Mouse (Mus musculus): Measurements from ENCODE around the gene Grb14. TPM values are rescaled to one million over a fixed set of nuclear protein-coding genes. Genes with fewer than 3 reads are reported as not detected.

Grb14 gene
- polyA plus RNA-seq, 1 experiment from 2014 or later: 135 TPM

- Histone ChIP-seq H3K4me2 (ENCODE audit: low read depth, low read length) (no peak overlapping the region), H3K4me3 (ENCODE audit: low read length) (no peak overlapping the region), H3K27ac (ENCODE audit: low read length) (no peak overlapping the region), H3K4me1 (ENCODE audit: control insufficient read depth, insufficient read depth, low read length) (no peaks in the 10 kb centered on the region), H3K9ac (ENCODE audit: low read length) (no peak overlapping the region), H3K36me3 (ENCODE audit: control insufficient read depth, insufficient read depth) (peaks cover 2% of the 10 kb centered on the region; the same call in 1 of the 2 replicates), H3K9me3 (replicated peaks; ENCODE audit: control insufficient read depth, low read length) (no peaks in the 10 kb centered on the region; the same call in 1 of the 2 replicates), H3K27me3 (ENCODE audit: control insufficient read depth, insufficient read depth, low read length) (no peaks in the 10 kb centered on the region)
- ATAC-seq (replicated peaks; ENCODE audit: extremely low read depth, insufficient read depth, low FRiP score): no peak
- whole genome bisulfite sequencing: 79% methylated on average over 3 of the region's 3 CpGs
Observed at GRCm38 (mm10) chr2:64947484-64947883, 77.3 kb downstream of the Grb14 start.

GRCm38 (mm10) chr2:64920879-64921278 is 103.9 kb downstream of the Grb14 start:
- peak; percentile 18; the same call in 1 of the 2 replicates for ATAC-seq (replicated peaks; ENCODE audit: extremely low read depth, insufficient read depth, low FRiP score)
- H3K9ac ChIP-seq (ENCODE audit: low read length): no peak overlapping the region
- no peak overlapping the region for H3K4me3 ChIP-seq (ENCODE audit: low read length)
- 39% methylated on average over 5 of the region's 5 CpGs for WGBS
- H3K9me3 ChIP-seq (replicated peaks; ENCODE audit: control insufficient read depth, low read length): no peaks in the 10 kb centered on the region
- no peaks in the 10 kb centered on the region for H3K27me3 ChIP-seq (ENCODE audit: control insufficient read depth, insufficient read depth, low read length)
- H3K36me3 ChIP-seq (ENCODE audit: control insufficient read depth, insufficient read depth): no peaks in the 10 kb centered on the region
- peaks cover 9% of the 10 kb centered on the region for H3K4me1 ChIP-seq (ENCODE audit: control insufficient read depth, insufficient read depth, low read length)
- H3K4me2 ChIP-seq (ENCODE audit: low read depth, low read length): no peak overlapping the region
- no peak overlapping the region for H3K27ac ChIP-seq (ENCODE audit: low read length)

GRCm38 (mm10) chr2:64915448-64915847 is 109.3 kb downstream of the Grb14 start:
- Histone ChIP-seq H3K4me3 (ENCODE audit: low read length) (no peak overlapping the region), H3K27ac (ENCODE audit: low read length) (no peak overlapping the region), H3K9ac (ENCODE audit: low read length) (no peak overlapping the region), H3K4me2 (ENCODE audit: low read depth, low read length) (no peak overlapping the region), H3K36me3 (ENCODE audit: control insufficient read depth, insufficient read depth) (no peaks in the 10 kb centered on the region), H3K4me1 (ENCODE audit: control insufficient read depth, insufficient read depth, low read length) (peaks cover under 1% of the 10 kb centered on the region; the same call in 1 of the 2 replicates), H3K9me3 (replicated peaks; ENCODE audit: control insufficient read depth, low read length) (no peaks in the 10 kb centered on the region), H3K27me3 (ENCODE audit: control insufficient read depth, insufficient read depth, low read length) (no peaks in the 10 kb centered on the region)
- ATAC-seq (replicated peaks; ENCODE audit: extremely low read depth, insufficient read depth, low FRiP score): no peak
- 55% methylated on average over 6 of the region's 6 CpGs for WGBS

- no peak overlapping the region for H3K9ac ChIP-seq (ENCODE audit: low read length)
- H3K4me1 ChIP-seq (ENCODE audit: control insufficient read depth, insufficient read depth, low read length): no peaks in the 10 kb centered on the region
- H3K4me2 ChIP-seq (ENCODE audit: low read depth, low read length): no peak overlapping the region
- no peaks in the 10 kb centered on the region for H3K36me3 ChIP-seq (ENCODE audit: control insufficient read depth, insufficient read depth)
- no peaks in the 10 kb centered on the region for H3K27me3 ChIP-seq (ENCODE audit: control insufficient read depth, insufficient read depth, low read length)
- ATAC-seq (replicated peaks; ENCODE audit: extremely low read depth, insufficient read depth, low FRiP score): no peak
- no peak overlapping the region for H3K4me3 ChIP-seq (ENCODE audit: low read length)
- H3K9me3 ChIP-seq (replicated peaks; ENCODE audit: control insufficient read depth, low read length): no peaks in the 10 kb centered on the region
- H3K27ac ChIP-seq (ENCODE audit: low read length): no peak overlapping the region
- WGBS: 77% methylated on average over 5 of the region's 5 CpGs
Observed at GRCm38 (mm10) chr2:64904877-64905276, 119.9 kb downstream of the Grb14 start.

- H3K9ac ChIP-seq (ENCODE audit: low read length): no peak overlapping the region
- H3K27me3 ChIP-seq (ENCODE audit: control insufficient read depth, insufficient read depth, low read length): no peaks in the 10 kb centered on the region
- H3K4me1 ChIP-seq (ENCODE audit: control insufficient read depth, insufficient read depth, low read length): no peaks in the 10 kb centered on the region
- H3K4me2 ChIP-seq (ENCODE audit: low read depth, low read length): no peak overlapping the region
- WGBS: 78% methylated on average over 5 of the region's 5 CpGs
- H3K4me3 ChIP-seq (ENCODE audit: low read length): no peak overlapping the region
- no peaks in the 10 kb centered on the region for H3K9me3 ChIP-seq (replicated peaks; ENCODE audit: control insufficient read depth, low read length)
- no peaks in the 10 kb centered on the region for H3K36me3 ChIP-seq (ENCODE audit: control insufficient read depth, insufficient read depth)
- H3K27ac ChIP-seq (ENCODE audit: low read length): no peak overlapping the region
- ATAC-seq (replicated peaks; ENCODE audit: extremely low read depth, insufficient read depth, low FRiP score): no peak
Observed at GRCm38 (mm10) chr2:64897844-64898243, 126.9 kb downstream of the Grb14 start.

- Histone ChIP-seq H3K4me1 (ENCODE audit: control insufficient read depth, insufficient read depth, low read length) (no peaks in the 10 kb centered on the region), H3K4me3 (ENCODE audit: low read length) (no peak overlapping the region), H3K4me2 (ENCODE audit: low read depth, low read length) (no peak overlapping the region), H3K9ac (ENCODE audit: low read length) (no peak overlapping the region), H3K27ac (ENCODE audit: low read length) (no peak overlapping the region), H3K36me3 (ENCODE audit: control insufficient read depth, insufficient read depth) (no peaks in the 10 kb centered on the region), H3K9me3 (replicated peaks; ENCODE audit: control insufficient read depth, low read length) (no peaks in the 10 kb centered on the region), H3K27me3 (ENCODE audit: control insufficient read depth, insufficient read depth, low read length) (no peaks in the 10 kb centered on the region)
- WGBS: 56% methylated on average over 7 of the region's 7 CpGs
- ATAC-seq (replicated peaks; ENCODE audit: extremely low read depth, insufficient read depth, low FRiP score): no peak
Observed at GRCm38 (mm10) chr2:64893233-64893632, 131.6 kb downstream of the Grb14 start.

- H3K9ac ChIP-seq (ENCODE audit: low read length): no peak overlapping the region
- WGBS: 30% methylated on average over 6 of the region's 6 CpGs
- ATAC-seq (replicated peaks; ENCODE audit: extremely low read depth, insufficient read depth, low FRiP score): no peak
Observed at GRCm38 (mm10) chr2:64887098-64887757, 137.6 kb downstream of the Grb14 start.

GRCm38 (mm10) chr2:64885696-64886095 is 139.1 kb downstream of the Grb14 start:
- Histone ChIP-seq H3K27ac (ENCODE audit: low read length) (no peak overlapping the region), H3K4me2 (ENCODE audit: low read depth, low read length) (peak overlapping the region; percentile 23; the same call in 1 of the 2 replicates), H3K4me3 (ENCODE audit: low read length) (no peak overlapping the region), H3K36me3 (ENCODE audit: control insufficient read depth, insufficient read depth) (no peaks in the 10 kb centered on the region), H3K27me3 (ENCODE audit: control insufficient read depth, insufficient read depth, low read length) (no peaks in the 10 kb centered on the region), H3K9me3 (replicated peaks; ENCODE audit: control insufficient read depth, low read length) (no peaks in the 10 kb centered on the region), H3K4me1 (ENCODE audit: control insufficient read depth, insufficient read depth, low read length) (peaks cover 11% of the 10 kb centered on the region), H3K9ac (ENCODE audit: low read length) (no peak overlapping the region)
- 25% methylated on average over 5 of the region's 5 CpGs for WGBS
- ATAC-seq (replicated peaks; ENCODE audit: extremely low read depth, insufficient read depth, low FRiP score): no peak

More at GRCm38 (mm10) chr2:64887098-64887757, 137.6 kb downstream of the Grb14 start:
- no peak overlapping the region for H3K27ac ChIP-seq (ENCODE audit: low read length)
- H3K27me3 ChIP-seq (ENCODE audit: control insufficient read depth, insufficient read depth, low read length): no peaks in the 10 kb centered on the region
- H3K36me3 ChIP-seq (ENCODE audit: control insufficient read depth, insufficient read depth): no peaks in the 10 kb centered on the region
- H3K4me3 ChIP-seq (ENCODE audit: low read length): no peak overlapping the region
- H3K4me2 ChIP-seq (ENCODE audit: low read depth, low read length): peak overlapping the region; percentile 12; the same call in 1 of the 2 replicates
- peaks cover 11% of the 10 kb centered on the region for H3K4me1 ChIP-seq (ENCODE audit: control insufficient read depth, insufficient read depth, low read length)
- H3K9me3 ChIP-seq (replicated peaks; ENCODE audit: control insufficient read depth, low read length): no peaks in the 10 kb centered on the region

- Histone ChIP-seq H3K36me3 (ENCODE audit: control insufficient read depth, insufficient read depth) (no peaks in the 10 kb centered on the region), H3K9ac (ENCODE audit: low read length) (no peak overlapping the region), H3K4me2 (ENCODE audit: low read depth, low read length) (no peak overlapping the region), H3K9me3 (replicated peaks; ENCODE audit: control insufficient read depth, low read length) (no peaks in the 10 kb centered on the region), H3K4me3 (ENCODE audit: low read length) (no peak overlapping the region), H3K27me3 (ENCODE audit: control insufficient read depth, insufficient read depth, low read length) (no peaks in the 10 kb centered on the region), H3K4me1 (ENCODE audit: control insufficient read depth, insufficient read depth, low read length) (no peaks in the 10 kb centered on the region), H3K27ac (ENCODE audit: low read length) (no peak overlapping the region)
- 47% methylated on average over 2 of the region's 2 CpGs for WGBS
- ATAC-seq (replicated peaks; ENCODE audit: extremely low read depth, insufficient read depth, low FRiP score): no peak
Observed at GRCm38 (mm10) chr2:64878275-64878674, 146.5 kb downstream of the Grb14 start.
